In the genomic region with DNA sequence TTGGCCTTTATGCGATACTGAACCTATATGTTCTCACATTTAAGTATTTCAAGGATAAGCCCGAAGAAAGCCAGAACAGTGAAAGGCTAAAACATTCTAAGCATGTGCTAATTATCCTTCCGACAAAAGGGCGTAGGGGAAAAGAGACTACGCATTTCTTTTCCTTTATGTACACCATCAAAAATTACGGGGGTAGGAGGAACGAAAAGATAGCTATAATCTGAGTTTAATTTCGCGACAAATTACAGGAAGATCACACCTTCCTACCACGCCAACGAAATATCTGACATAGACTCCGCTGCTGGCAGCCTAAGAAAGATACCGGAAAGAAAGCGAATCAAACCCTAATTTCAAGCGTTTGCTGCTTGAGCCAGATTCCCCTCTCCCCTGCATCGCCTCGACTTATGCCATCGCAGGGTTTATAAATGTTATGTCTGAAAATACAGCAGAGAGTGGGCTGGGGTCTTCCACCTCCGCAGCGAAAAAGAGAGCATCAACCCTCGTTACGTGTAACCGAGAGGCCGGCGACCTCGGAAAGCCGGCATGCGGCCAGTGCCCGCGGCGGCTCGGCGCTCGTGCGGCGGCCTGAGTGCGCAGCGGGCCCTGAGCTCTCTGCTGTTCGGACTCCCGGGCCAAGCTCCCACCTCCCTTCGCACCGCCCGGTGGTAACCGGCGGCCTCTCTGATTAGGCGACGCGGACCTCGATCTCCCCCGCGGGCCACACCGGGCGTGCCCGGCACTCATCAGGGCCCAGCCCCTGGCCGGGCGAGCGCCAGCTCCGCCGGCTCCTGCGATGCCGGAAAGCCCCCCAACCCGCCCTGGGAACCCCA, we compare ENCODE assay signal across 8 mouse cellular contexts. TPM values are rescaled to one million over a fixed set of nuclear protein-coding genes. Genes with fewer than 3 reads are reported as not detected.
DNase-seq lines count a peak whose midpoint lies in the region; ATAC-seq and TF ChIP-seq lines count a peak whose summit lies in the region.

No protein-coding gene starts in this region.

- peak; percentile 85 for ATAC-seq in forebrain, embryonic 14.5 days
- peak; percentile 90 for ATAC-seq in midbrain, embryonic 12.5 days (ENCODE audit: low FRiP score, low read depth)

- peak overlapping the region; percentile 83 for H3K27ac ChIP-seq in bone marrow, adult 2 months (ENCODE audit: control insufficient read depth, insufficient read depth, low read depth, low read length, poor library complexity)
- peak overlapping the region; percentile 88 for H3K27ac ChIP-seq in forebrain, embryonic 14.5 days (ENCODE audit: low read depth, low read length)
- H3K27ac ChIP-seq in midbrain, embryonic 12.5 days (replicated peaks): peak overlapping the region; percentile 92

- DNase-seq in ovary, postnatal 14 days (ENCODE audit: low spot score): peak; percentile 44
- DNase-seq in ovary, postnatal 10 days (ENCODE audit: low spot score): no peak
- DNase-seq in forebrain, embryonic 14.5 days (ENCODE audit: low spot score): peak; percentile 51
- DNase-seq in kidney, postnatal 36 days: peak; percentile 73 to 76
- DNase-seq in T-cell, adult 2 months (ENCODE audit: low spot score): no peak
- no peak for DNase-seq in frontal cortex, postnatal 14 days (ENCODE audit: low spot score in 2 of 2)

- TF ChIP-seq POLR2A in bone marrow, adult 2 months (IDR thresholded peaks at IDR 0.05; ENCODE audit: borderline replicate concordance, control insufficient read depth, low read depth, low read length): no peak

- no peak for TF ChIP-seq CTCF in bone marrow, adult 2 months (IDR thresholded peaks at IDR 0.05; ENCODE audit: control insufficient read depth, insufficient read depth, low read length)

- peaks cover 39% of the 10 kb centered on the region for H3K36me3 ChIP-seq in forebrain, embryonic 14.5 days (ENCODE audit: control insufficient read depth, insufficient read depth, low read length)
- H3K36me3 ChIP-seq in midbrain, embryonic 12.5 days: peaks cover 29% of the 10 kb centered on the region

- no peaks in the 10 kb centered on the region for H3K27me3 ChIP-seq in forebrain, embryonic 14.5 days (replicated peaks; ENCODE audit: control insufficient read depth, insufficient read depth, low read length)
- H3K27me3 ChIP-seq in midbrain, embryonic 12.5 days: no peaks in the 10 kb centered on the region

- under 1% methylated on average over 62 of the region's 62 CpGs for WGBS in bone marrow, adult 2 months
- WGBS in forebrain, embryonic 14.5 days: under 1% methylated on average over 58 of the region's 62 CpGs
- under 1% methylated on average over 62 of the region's 62 CpGs for WGBS in midbrain, embryonic 12.5 days

- no peaks in the 10 kb centered on the region for H3K9me3 ChIP-seq in forebrain, embryonic 14.5 days (replicated peaks; ENCODE audit: control insufficient read depth, low read length)
- H3K9me3 ChIP-seq in midbrain, embryonic 12.5 days: no peaks in the 10 kb centered on the region

- peak overlapping the region; percentile 73 for H3K4me2 ChIP-seq in forebrain, embryonic 14.5 days (ENCODE audit: low read length)
- peak overlapping the region; percentile 87 for H3K4me2 ChIP-seq in midbrain, embryonic 12.5 days (replicated peaks)

- no peaks in the 10 kb centered on the region for H3K4me1 ChIP-seq in bone marrow, adult 2 months (ENCODE audit: control insufficient read depth, insufficient read depth, low read length)
- peaks cover 18% of the 10 kb centered on the region for H3K4me1 ChIP-seq in forebrain, embryonic 14.5 days (ENCODE audit: control insufficient read depth, insufficient read depth, low read length)
- H3K4me1 ChIP-seq in midbrain, embryonic 12.5 days: peaks cover 20% of the 10 kb centered on the region

- H3K9ac ChIP-seq in forebrain, embryonic 14.5 days (ENCODE audit: low read length): peak overlapping the region; percentile 95
- peak overlapping the region; percentile 95 for H3K9ac ChIP-seq in midbrain, embryonic 12.5 days (replicated peaks)

- peak overlapping the region; percentile 82 for H3K4me3 ChIP-seq in bone marrow, adult 2 months (replicated peaks; ENCODE audit: control insufficient read depth, low read depth, low read length)
- peak overlapping the region; percentile 95 for H3K4me3 ChIP-seq in forebrain, embryonic 14.5 days (ENCODE audit: low read depth, low read length)
- peak overlapping the region; percentile 95 for H3K4me3 ChIP-seq in midbrain, embryonic 12.5 days

RNA-seq across cellular contexts. Expression of gene Pcnp, which starts 0.6 kb away (rescaled TPM):
- 71.5 and 97.1 TPM in 2 replicates for polyA plus RNA-seq in bone marrow, adult 2 months (2011; ENCODE audit: insufficient read depth, insufficient read length, low replicate concordance, missing spikeins)
- 252 and 255 TPM in 2 replicates for polyA plus RNA-seq in forebrain, embryonic 14.5 days (2014; fragmentation: Nextera tagmentation; extraction: Ambion mirVana)
- polyA plus RNA-seq in midbrain, embryonic 12.5 days (2016; fragmentation: Nextera tagmentation; extraction: Ambion mirVana): 302 and 320 TPM in 2 replicates

RNA-seq across cellular contexts. Expression of gene Trmt10c, which starts 8.7 kb away (rescaled TPM):
- 7.1 and 8.5 TPM in 2 replicates for polyA plus RNA-seq in bone marrow, adult 2 months (2011; ENCODE audit: insufficient read depth, insufficient read length, low replicate concordance, missing spikeins)
- polyA plus RNA-seq in forebrain, embryonic 14.5 days (2014; fragmentation: Nextera tagmentation; extraction: Ambion mirVana): 28.1 and 29.8 TPM in 2 replicates
- polyA plus RNA-seq in midbrain, embryonic 12.5 days (2016; fragmentation: Nextera tagmentation; extraction: Ambion mirVana): 24.5 and 26.1 TPM in 2 replicates

RNA-seq across cellular contexts. Expression of gene Senp7, which starts 19.2 kb away (rescaled TPM):
- polyA plus RNA-seq in bone marrow, adult 2 months (2011; ENCODE audit: insufficient read depth, insufficient read length, low replicate concordance, missing spikeins): 21.4 and 32.6 TPM in 2 replicates
- polyA plus RNA-seq in forebrain, embryonic 14.5 days (2014; fragmentation: Nextera tagmentation; extraction: Ambion mirVana): 47.5 and 52.2 TPM in 2 replicates
- 52.6 and 56.5 TPM in 2 replicates for polyA plus RNA-seq in midbrain, embryonic 12.5 days (2016; fragmentation: Nextera tagmentation; extraction: Ambion mirVana)

RNA-seq across cellular contexts. Expression of gene Zbtb11, which starts 55.3 kb away (rescaled TPM):
- polyA plus RNA-seq in bone marrow, adult 2 months (2011; ENCODE audit: insufficient read depth, insufficient read length, low replicate concordance, missing spikeins): 5.9 and 8.9 TPM in 2 replicates
- polyA plus RNA-seq in forebrain, embryonic 14.5 days (2014; fragmentation: Nextera tagmentation; extraction: Ambion mirVana): 15.0 and 20.3 TPM in 2 replicates
- 21.5 and 21.6 TPM in 2 replicates for polyA plus RNA-seq in midbrain, embryonic 12.5 days (2016; fragmentation: Nextera tagmentation; extraction: Ambion mirVana)

Comparison
In these comparisons a context has a peak if more than half of its experiments do, and no peak if none do; other contexts are left out.
1. DNase-seq: peak in ovary, postnatal 14 days (single experiment), forebrain, embryonic 14.5 days (single experiment) and kidney, postnatal 36 days (2 of 2); none in ovary, postnatal 10 days (single experiment), T-cell, adult 2 months (single experiment) and frontal cortex, postnatal 14 days (0 of 2).
2. Peak in every context shown above with its lines, with median percentiles within 50 percentile points of each other: H3K27ac ChIP-seq and H3K4me3 ChIP-seq.